Mouse (Mus musculus): ENCODE results near the gene Tmem230.

GRCm38 (mm10) chr2:132235291-132235690 lies 12.3 kb downstream of the Tmem230 start:
- no peak for TF ChIP-seq CTCF (IDR thresholded peaks at IDR 0.05; ENCODE audit: low read depth, low read length)
- TF ChIP-seq POLR2A (IDR thresholded peaks at IDR 0.05; ENCODE audit: borderline replicate concordance, low read depth, low read length) = no peak
